Mouse (Mus musculus): ENCODE measurements at regions not wholly inside any gene's neighbourhood (a gene's known extent, or its start where the extent isn't known, plus 50 kb on each side); places are given as distances from the start of the nearest gene placed in this dataset.

GRCm38 (mm10) chr3:78948700-78949099, 337.6 kb downstream of the Rapgef2 start:
- TF ChIP-seq TAL1 (conservative IDR thresholded peaks at IDR 0.05; ENCODE audit: low read depth, low read length): no peak
- no peak for TF ChIP-seq POLR2AphosphoS5 (IDR thresholded peaks at IDR 0.05; ENCODE audit: insufficient replicate concordance, low read depth, low read length)
- TF ChIP-seq GATA1 (IDR thresholded peaks at IDR 0.05; ENCODE audit: borderline replicate concordance, low read length): no peak
- TF ChIP-seq CTCF (IDR thresholded peaks at IDR 0.05; ENCODE audit: low read depth, low read length): no peak
- TF ChIP-seq GATA2 (IDR thresholded peaks at IDR 0.05; ENCODE audit: borderline replicate concordance, low read depth, low read length): no peak
- DNase-seq (ENCODE audit: low spot score) (no peak), ATAC-seq (ENCODE audit: extremely low read depth, insufficient number of reproducible peaks, low FRiP score, poor library complexity, severe bottlenecking) (no peak)
- Histone ChIP-seq H3K36me3 (replicated peaks) (no peaks in the 10 kb centered on the region), H3K4me1 (ENCODE audit: insufficient read depth, low read depth, low read length) (peaks cover 18% of the 10 kb centered on the region), H3K4me3 (ENCODE audit: low read depth, low read length) (no peak overlapping the region), H3K27me3 (ENCODE audit: insufficient read depth, low read length) (peaks cover 3% of the 10 kb centered on the region; the same call in 1 of the 2 replicates), H3K9me3 (replicated peaks) (peaks cover 4% of the 10 kb centered on the region; the same call in 1 of the 2 replicates)

GRCm38 (mm10) chr3:78948171-78948570, 338.1 kb downstream of the Rapgef2 start:
- Histone ChIP-seq H3K9me3 (replicated peaks) (peaks cover 4% of the 10 kb centered on the region; the same call in 1 of the 2 replicates), H3K36me3 (replicated peaks) (no peaks in the 10 kb centered on the region), H3K4me3 (ENCODE audit: low read depth, low read length) (no peak overlapping the region), H3K27me3 (ENCODE audit: insufficient read depth, low read length) (no peaks in the 10 kb centered on the region), H3K4me1 (ENCODE audit: insufficient read depth, low read depth, low read length) (peaks cover 18% of the 10 kb centered on the region)
- ATAC-seq (ENCODE audit: extremely low read depth, insufficient number of reproducible peaks, low FRiP score, poor library complexity, severe bottlenecking): 0 out of 2 replicates have a peak, but pooled peaks have one; percentile 11
- no peak for DNase-seq (ENCODE audit: low spot score)
- TF ChIP-seq CTCF (IDR thresholded peaks at IDR 0.05; ENCODE audit: low read depth, low read length) (peak; percentile 49), POLR2AphosphoS5 (IDR thresholded peaks at IDR 0.05; ENCODE audit: insufficient replicate concordance, low read depth, low read length) (no peak)

GRCm38 (mm10) chr3:78947183-78947582, 339.1 kb downstream of the Rapgef2 start:
- DNase-seq (ENCODE audit: low spot score): no peak
- peak; percentile 58 for ATAC-seq (ENCODE audit: extremely low read depth, insufficient number of reproducible peaks, low FRiP score, poor library complexity, severe bottlenecking)
- Histone ChIP-seq H3K27me3 (ENCODE audit: insufficient read depth, low read length) (no peaks in the 10 kb centered on the region), H3K4me3 (ENCODE audit: low read depth, low read length) (no peak overlapping the region), H3K36me3 (replicated peaks) (no peaks in the 10 kb centered on the region), H3K4me1 (ENCODE audit: insufficient read depth, low read depth, low read length) (peaks cover 18% of the 10 kb centered on the region), H3K9me3 (replicated peaks) (peaks cover 4% of the 10 kb centered on the region; the same call in 1 of the 2 replicates)
- TF ChIP-seq TAL1 (conservative IDR thresholded peaks at IDR 0.05; ENCODE audit: low read depth, low read length): no peak
- TF ChIP-seq POLR2AphosphoS5 (IDR thresholded peaks at IDR 0.05; ENCODE audit: insufficient replicate concordance, low read depth, low read length): no peak
- TF ChIP-seq GATA1 (IDR thresholded peaks at IDR 0.05; ENCODE audit: borderline replicate concordance, low read length): no peak
- no peak for TF ChIP-seq GATA2 (IDR thresholded peaks at IDR 0.05; ENCODE audit: borderline replicate concordance, low read depth, low read length)
- no peak for TF ChIP-seq CTCF (IDR thresholded peaks at IDR 0.05; ENCODE audit: low read depth, low read length)

- H3K9me3 ChIP-seq (replicated peaks): no peaks in the 10 kb centered on the region
- no peak for TF ChIP-seq CTCF (IDR thresholded peaks at IDR 0.05; ENCODE audit: low read depth, low read length)
- no peak for TF ChIP-seq POLR2AphosphoS5 (IDR thresholded peaks at IDR 0.05; ENCODE audit: insufficient replicate concordance, low read depth, low read length)
- no peak for TF ChIP-seq GATA1 (IDR thresholded peaks at IDR 0.05; ENCODE audit: borderline replicate concordance, low read length)
- TF ChIP-seq GATA2 (IDR thresholded peaks at IDR 0.05; ENCODE audit: borderline replicate concordance, low read depth, low read length): no peak
- TF ChIP-seq TAL1 (conservative IDR thresholded peaks at IDR 0.05; ENCODE audit: low read depth, low read length): no peak
- ATAC-seq (ENCODE audit: extremely low read depth, insufficient number of reproducible peaks, low FRiP score, poor library complexity, severe bottlenecking): no peak
- no peak for DNase-seq (ENCODE audit: low spot score)
- no peak overlapping the region for H3K4me3 ChIP-seq (ENCODE audit: low read depth, low read length)
- H3K4me1 ChIP-seq (ENCODE audit: insufficient read depth, low read depth, low read length): peaks cover 13% of the 10 kb centered on the region
- H3K27me3 ChIP-seq (ENCODE audit: insufficient read depth, low read length): no peaks in the 10 kb centered on the region
- H3K36me3 ChIP-seq (replicated peaks): no peaks in the 10 kb centered on the region
These were observed 342.1 kb downstream of the Rapgef2 start for GRCm38 (mm10) chr3:78944185-78944584.

GRCm38 (mm10) chr3:78932975-78933374, 353.3 kb downstream of the Rapgef2 start:
- H3K9me3 ChIP-seq (replicated peaks): no peaks in the 10 kb centered on the region
- no peaks in the 10 kb centered on the region for H3K4me1 ChIP-seq (ENCODE audit: insufficient read depth, low read depth, low read length)
- no peak for DNase-seq (ENCODE audit: low spot score)
- peaks cover 12% of the 10 kb centered on the region for H3K27me3 ChIP-seq (ENCODE audit: insufficient read depth, low read length)
- ATAC-seq (ENCODE audit: extremely low read depth, insufficient number of reproducible peaks, low FRiP score, poor library complexity, severe bottlenecking): no peak
- TF ChIP-seq GATA2 (IDR thresholded peaks at IDR 0.05; ENCODE audit: borderline replicate concordance, low read depth, low read length): no peak
- TF ChIP-seq GATA1 (IDR thresholded peaks at IDR 0.05; ENCODE audit: borderline replicate concordance, low read length): no peak
- H3K36me3 ChIP-seq (replicated peaks): no peaks in the 10 kb centered on the region
- no peak overlapping the region for H3K4me3 ChIP-seq (ENCODE audit: low read depth, low read length)

- H3K4me3 ChIP-seq (ENCODE audit: low read depth, low read length): no peak overlapping the region
- no peaks in the 10 kb centered on the region for H3K4me1 ChIP-seq (ENCODE audit: insufficient read depth, low read depth, low read length)
- DNase-seq (ENCODE audit: low spot score) (no peak), ATAC-seq (ENCODE audit: extremely low read depth, insufficient number of reproducible peaks, low FRiP score, poor library complexity, severe bottlenecking) (no peak)
- no peak for TF ChIP-seq GATA1 (IDR thresholded peaks at IDR 0.05; ENCODE audit: borderline replicate concordance, low read length)
- TF ChIP-seq POLR2AphosphoS5 (IDR thresholded peaks at IDR 0.05; ENCODE audit: insufficient replicate concordance, low read depth, low read length): no peak
- TF ChIP-seq CTCF (IDR thresholded peaks at IDR 0.05; ENCODE audit: low read depth, low read length): no peak
- no peak for TF ChIP-seq TAL1 (conservative IDR thresholded peaks at IDR 0.05; ENCODE audit: low read depth, low read length)
- TF ChIP-seq GATA2 (IDR thresholded peaks at IDR 0.05; ENCODE audit: borderline replicate concordance, low read depth, low read length): no peak
- no peaks in the 10 kb centered on the region for H3K9me3 ChIP-seq (replicated peaks)
- peaks cover 3% of the 10 kb centered on the region; the same call in 1 of the 2 replicates for H3K27me3 ChIP-seq (ENCODE audit: insufficient read depth, low read length)
- no peaks in the 10 kb centered on the region for H3K36me3 ChIP-seq (replicated peaks)
These were observed 366.5 kb downstream of the Rapgef2 start for GRCm38 (mm10) chr3:78919850-78920249.

- H3K9me3 ChIP-seq (replicated peaks): no peaks in the 10 kb centered on the region
- H3K4me1 ChIP-seq (ENCODE audit: insufficient read depth, low read depth, low read length): no peaks in the 10 kb centered on the region
- H3K4me3 ChIP-seq (ENCODE audit: low read depth, low read length): no peak overlapping the region
- ATAC-seq (ENCODE audit: extremely low read depth, insufficient number of reproducible peaks, low FRiP score, poor library complexity, severe bottlenecking) (peak; percentile 73), DNase-seq (ENCODE audit: low spot score) (peak; percentile 10)
- peak; percentile 46; the same call in 1 of the 2 replicates for TF ChIP-seq CTCF (IDR thresholded peaks at IDR 0.05; ENCODE audit: low read depth, low read length)
- no peak for TF ChIP-seq GATA1 (IDR thresholded peaks at IDR 0.05; ENCODE audit: borderline replicate concordance, low read length)
- TF ChIP-seq GATA2 (IDR thresholded peaks at IDR 0.05; ENCODE audit: borderline replicate concordance, low read depth, low read length): no peak
- TF ChIP-seq TAL1 (conservative IDR thresholded peaks at IDR 0.05; ENCODE audit: low read depth, low read length): no peak
- no peak for TF ChIP-seq POLR2AphosphoS5 (IDR thresholded peaks at IDR 0.05; ENCODE audit: insufficient replicate concordance, low read depth, low read length)
- H3K27me3 ChIP-seq (ENCODE audit: insufficient read depth, low read length): peaks cover 3% of the 10 kb centered on the region; the same call in 1 of the 2 replicates
- no peaks in the 10 kb centered on the region for H3K36me3 ChIP-seq (replicated peaks)
These were observed 366.9 kb downstream of the Rapgef2 start for GRCm38 (mm10) chr3:78919407-78919806.
